Mouse (Mus musculus) brown adipose tissue, adult 24 weeks (tissue): Measurements from ENCODE around the gene Sowaha. TPM values are rescaled to one million over a fixed set of nuclear protein-coding genes. Genes with fewer than 3 reads are reported as not detected.
A peak's percentile ranks its signal among the peaks of the same experiment; 100 is the strongest.

Experiments used
- H3K27ac ChIP-seq: fragments of 200-500 bp; replicated peaks from 2 replicates; pipeline ENCODE4 v1.5.1; 2012; ENCODE audit warnings: low read depth, mild to moderate bottlenecking, low read length
- H3K4me1 ChIP-seq: fragments of 200-500 bp; 2 replicates; pipeline ENCODE4 v1.6.1; 2012; ENCODE audit warnings: low read length, mixed read lengths; ENCODE audit not compliant: control insufficient read depth, insufficient read depth, insufficient read length
- H3K4me3 ChIP-seq: fragments of 200-500 bp; 2 replicates; pipeline ENCODE4 v1.5.1; 2012; ENCODE audit warnings: low read depth, mild to moderate bottlenecking, low read length, moderate library complexity; ENCODE audit not compliant: insufficient read depth
- polyA plus RNA-seq: library from polyadenylated mRNA; stranded (reverse); fragments of >200 nt; gene quantifications from 2 replicates; pipeline ENCODE4 v1.2.4, GENCODE M21; 2012; ENCODE audit not compliant: missing spikeins, insufficient read depth, insufficient read length

Sowaha gene
- polyA plus RNA-seq, 1 experiment: not detected

DNA sequence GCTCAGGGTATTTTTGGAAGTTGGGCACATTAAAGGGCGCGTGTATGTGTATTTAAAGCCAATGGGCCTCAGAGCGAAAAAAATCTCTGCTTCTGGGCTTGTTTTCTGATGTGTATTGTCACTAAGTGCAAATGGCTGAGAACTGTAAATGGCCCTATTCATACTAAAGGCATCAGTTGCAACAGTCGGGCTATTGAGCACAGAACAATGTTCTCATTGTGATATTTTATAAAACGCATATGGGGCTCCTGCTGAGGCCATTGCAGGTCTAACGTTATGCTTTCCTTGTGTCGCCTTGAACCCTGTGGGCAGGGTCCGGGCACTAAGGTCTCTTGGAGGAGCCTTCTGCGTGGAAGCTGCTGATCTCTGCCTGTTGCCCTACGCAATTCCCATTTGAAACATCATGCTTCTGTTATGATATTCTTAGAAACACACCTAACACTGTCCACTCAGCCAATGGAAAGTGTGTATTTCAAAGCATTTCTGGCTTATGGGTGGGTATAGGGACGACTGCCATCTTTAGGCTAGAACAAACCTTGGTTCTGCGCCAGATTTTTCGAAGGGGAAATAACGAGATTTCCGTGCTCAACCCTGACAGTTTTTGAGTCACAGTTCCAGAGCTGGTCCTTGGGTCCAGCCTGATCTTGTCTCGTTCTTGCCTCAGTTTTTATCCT lies 10.6 kb downstream of the Sowaha start:
- Histone ChIP-seq H3K4me3 (no peak overlapping the region), H3K4me1 (no peaks in the 10 kb centered on the region), H3K27ac (no peak overlapping the region)

DNA sequence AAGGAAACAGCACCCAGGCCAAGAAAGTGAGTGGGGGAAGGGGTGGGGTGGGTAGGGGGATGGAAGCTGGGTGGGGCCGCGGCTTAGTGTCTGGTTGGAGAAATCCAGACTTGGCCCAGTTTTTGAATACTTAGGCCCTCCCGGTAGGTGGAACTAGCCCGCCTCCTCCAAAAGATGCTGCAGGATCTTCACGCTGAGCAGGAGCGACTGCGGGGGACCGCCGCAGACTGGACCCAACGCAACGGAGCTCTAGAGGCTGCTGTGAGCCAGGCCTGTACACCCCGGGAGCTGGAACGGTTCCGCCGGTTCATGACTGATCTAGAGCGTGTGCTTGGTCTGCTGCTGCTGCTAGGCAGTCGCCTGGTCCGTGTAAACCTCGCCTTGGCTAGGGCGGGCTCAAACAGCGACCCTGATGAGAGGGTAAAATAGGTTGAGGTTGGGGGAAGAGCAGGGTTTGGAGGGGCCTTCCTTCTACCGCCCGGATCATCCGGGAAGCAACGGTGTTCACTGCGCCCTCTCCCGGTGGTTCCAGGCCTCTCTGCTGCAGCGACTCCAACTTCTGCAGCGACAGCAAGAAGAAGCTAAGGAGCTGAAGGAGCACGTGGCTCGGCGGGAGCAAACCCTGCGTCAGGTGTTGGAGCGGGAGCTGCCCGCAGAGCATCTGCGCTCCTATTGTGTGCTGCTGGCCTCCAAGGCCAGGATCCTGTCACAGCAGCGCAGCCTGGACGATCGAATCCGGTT lies 13.7 kb downstream of the Sowaha start:
- H3K27ac ChIP-seq: no peak overlapping the region
- H3K4me1 ChIP-seq: no peaks in the 10 kb centered on the region
- peak overlapping the region; percentile 48 for H3K4me3 ChIP-seq

DNA sequence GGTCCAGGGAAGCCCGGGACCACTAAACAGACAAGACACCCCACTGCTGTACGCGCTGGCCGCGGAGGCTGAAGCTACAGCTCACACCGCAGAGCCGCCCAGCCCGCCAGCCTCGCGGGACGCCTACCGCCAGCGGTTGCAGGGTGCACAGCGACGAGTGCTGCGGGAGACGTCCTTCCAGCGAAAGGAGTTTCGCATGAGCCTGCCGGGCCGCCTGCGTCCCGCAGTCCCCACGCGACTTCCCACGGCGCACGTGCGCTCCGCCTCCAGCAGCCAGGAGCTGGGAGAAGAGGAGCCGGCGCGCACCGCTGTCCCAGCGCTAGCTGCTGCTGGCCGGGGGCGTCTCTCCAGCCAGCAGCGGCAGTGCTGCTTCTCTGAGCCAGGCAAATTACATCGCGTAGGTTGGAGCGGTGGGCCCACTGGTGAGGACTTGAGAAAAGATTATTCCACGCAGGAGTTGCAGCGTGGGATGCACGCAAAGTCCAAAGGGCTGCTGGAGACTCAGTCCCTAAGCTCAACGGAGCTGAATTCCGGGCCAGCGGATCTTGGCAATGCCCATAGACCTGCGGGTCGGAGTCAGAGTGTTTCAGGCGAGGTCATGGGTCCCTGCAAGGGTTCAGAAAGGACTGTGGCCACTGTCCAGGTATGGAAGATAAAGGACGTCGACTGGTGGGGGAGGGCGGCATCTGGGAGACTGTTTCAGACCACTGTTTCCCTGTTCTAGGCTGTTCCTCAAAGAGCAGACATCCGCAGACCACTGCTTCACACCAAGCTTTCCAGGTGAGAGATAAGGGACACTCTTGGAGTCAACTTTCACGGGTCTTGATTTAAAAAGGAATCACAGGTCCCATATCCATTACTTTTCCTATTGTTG lies 16.3 kb downstream of the Sowaha start:
- H3K27ac ChIP-seq: no peak overlapping the region
- no peaks in the 10 kb centered on the region for H3K4me1 ChIP-seq
- H3K4me3 ChIP-seq: peak overlapping the region; percentile 41

DNA sequence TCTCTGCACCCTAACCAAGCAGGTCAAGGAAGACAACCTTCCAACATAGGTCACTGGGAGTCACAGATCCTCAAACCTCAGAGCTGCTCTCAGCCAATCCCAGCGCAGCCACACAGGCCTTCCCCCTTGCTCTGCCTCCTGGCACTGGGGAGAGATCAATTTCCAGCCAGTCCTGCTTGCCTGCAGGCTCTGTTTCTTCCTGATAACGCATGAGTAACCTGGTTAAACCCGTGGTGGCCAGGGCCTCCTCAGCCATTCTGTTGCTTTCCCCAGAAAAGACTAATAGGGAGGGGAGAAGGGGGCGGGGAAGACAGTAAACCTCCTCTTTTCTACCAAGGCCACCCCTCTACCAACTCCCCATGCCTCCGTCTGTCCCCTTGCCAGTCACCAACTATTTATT lies 18.3 kb downstream of the Sowaha start:
- Histone ChIP-seq H3K4me1 (no peaks in the 10 kb centered on the region), H3K27ac (no peak overlapping the region), H3K4me3 (no peak overlapping the region)

DNA sequence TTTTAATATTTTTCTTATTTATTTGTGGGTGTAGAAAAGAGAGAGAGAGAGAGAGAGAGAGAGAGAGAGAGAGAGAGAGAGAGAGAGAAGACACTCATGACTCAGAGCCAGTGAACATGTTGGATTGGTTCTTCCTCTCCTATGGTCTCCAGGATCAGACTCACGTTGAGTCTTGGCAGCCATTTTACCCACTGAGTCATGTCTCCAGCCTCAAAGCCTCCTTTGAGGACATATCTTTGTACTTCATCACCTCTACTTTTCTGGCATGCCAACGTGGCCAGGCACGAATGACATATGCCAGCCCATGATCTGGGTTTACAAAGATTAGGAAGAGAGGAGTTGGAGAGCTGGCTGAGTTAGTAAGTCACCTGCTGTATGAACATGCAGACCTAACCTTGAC lies 19.9 kb downstream of the Sowaha start:
- no peak overlapping the region for H3K27ac ChIP-seq
- no peaks in the 10 kb centered on the region for H3K4me1 ChIP-seq
- no peak overlapping the region for H3K4me3 ChIP-seq

DNA sequence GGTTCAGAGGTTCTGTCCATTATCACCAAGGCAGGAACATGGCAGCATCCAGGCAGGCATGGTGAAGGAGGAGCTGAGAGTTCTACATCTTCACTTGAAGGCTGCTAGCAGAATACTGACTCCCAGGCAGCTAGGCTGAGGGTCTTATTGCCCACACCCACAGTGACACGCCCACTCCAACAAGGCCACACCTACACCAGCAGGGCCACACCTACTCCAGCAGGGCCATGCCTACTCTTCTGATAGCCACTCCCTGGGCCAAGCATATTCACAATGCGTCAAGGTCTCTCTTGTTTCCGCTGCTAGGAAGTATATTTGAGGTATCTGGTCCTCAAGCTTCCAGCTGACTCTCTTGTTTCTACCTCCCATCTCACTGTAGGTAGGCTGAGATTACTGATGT lies 21.1 kb downstream of the Sowaha start:
- Histone ChIP-seq H3K27ac (no peak overlapping the region), H3K4me3 (no peak overlapping the region), H3K4me1 (no peaks in the 10 kb centered on the region)

DNA sequence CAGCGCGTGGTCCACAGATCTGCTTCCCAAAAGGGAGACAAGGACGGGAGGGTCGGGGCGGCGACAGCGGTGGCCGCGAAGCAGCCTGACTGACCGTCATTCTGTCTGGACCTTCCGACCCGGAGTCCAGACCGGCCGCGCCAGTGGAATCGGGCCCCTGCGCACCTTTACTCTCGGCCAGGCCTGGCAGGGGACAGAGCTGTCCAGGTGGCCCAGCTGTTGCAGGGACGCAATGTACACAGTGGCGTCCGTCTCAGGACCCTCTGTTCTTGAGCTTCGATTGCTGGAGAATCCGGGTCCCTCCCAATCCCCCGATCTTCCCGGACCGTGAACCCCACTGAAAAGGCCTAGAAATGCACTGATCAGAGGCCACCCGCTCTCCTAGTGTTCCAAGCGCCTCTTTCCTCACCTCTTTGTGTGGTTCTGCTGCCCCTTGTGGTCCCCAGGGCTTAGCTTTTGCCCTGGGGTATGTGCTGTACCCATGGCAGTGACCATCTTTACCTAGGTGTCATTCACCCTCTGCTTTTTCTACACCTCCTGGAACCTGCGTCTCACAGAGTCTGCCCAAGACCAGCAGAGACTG lies 22.6 kb downstream of the Sowaha start:
- Histone ChIP-seq H3K4me3 (peak overlapping the region; percentile 71), H3K4me1 (no peaks in the 10 kb centered on the region), H3K27ac (no peak overlapping the region)

DNA sequence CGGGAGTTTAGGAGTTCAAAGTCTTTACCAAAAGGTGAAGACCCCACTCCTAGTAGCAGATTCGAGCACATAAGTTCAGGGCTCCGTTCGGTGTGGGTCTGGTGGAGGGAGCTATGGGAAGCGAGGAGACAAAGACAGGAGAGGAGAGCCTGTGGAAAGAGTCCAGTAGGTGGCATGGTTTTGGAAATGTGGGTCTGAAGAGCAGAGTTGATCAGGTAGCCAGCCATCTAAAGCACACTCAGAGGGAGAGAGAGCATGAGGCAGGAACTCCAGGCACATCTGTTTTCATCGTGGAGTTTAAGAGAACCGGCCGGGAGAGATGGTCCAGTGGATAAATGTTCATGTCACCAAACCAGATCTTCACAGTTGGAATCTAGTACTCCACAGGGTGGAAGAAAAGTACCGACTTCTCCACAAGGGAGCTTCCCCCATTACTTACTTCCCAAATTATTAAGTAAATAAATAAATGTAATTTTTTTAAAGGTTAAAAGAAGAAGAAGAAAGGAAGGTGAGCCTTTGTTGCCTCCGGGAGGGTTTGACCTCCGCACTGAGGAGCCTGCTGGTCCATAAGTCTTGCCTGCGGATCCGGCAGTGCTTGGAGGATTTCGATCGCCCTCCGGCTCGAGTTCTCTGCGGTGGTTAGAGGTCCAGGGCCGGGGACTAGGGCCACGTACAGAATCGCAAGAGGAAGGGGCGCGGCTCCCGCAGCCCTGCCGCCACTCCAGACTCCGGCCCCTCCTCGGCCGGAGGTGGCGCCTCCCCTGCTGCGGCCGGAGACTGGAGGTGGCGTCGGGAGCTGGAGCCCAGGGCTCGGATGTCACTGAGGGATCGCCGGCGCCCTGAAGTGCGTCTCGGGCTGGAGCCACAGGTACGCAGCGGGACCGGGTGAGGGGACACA lies 23.4 kb downstream of the Sowaha start, which contains the start of the genes Gm10447 and Shroom1:
Gene Gm10447 (minus strand): TSS at position 637 of the 898 bp plus-strand sequence.
Gene Shroom1 (plus strand): TSS at position 732 of the 898 bp plus-strand sequence.
- Histone ChIP-seq H3K27ac (no peak within 1 kb of the TSS), H3K4me1 (no peaks in the 10 kb centered on the region), H3K4me3 (peak within 1 kb of the TSS; percentile 71)

DNA sequence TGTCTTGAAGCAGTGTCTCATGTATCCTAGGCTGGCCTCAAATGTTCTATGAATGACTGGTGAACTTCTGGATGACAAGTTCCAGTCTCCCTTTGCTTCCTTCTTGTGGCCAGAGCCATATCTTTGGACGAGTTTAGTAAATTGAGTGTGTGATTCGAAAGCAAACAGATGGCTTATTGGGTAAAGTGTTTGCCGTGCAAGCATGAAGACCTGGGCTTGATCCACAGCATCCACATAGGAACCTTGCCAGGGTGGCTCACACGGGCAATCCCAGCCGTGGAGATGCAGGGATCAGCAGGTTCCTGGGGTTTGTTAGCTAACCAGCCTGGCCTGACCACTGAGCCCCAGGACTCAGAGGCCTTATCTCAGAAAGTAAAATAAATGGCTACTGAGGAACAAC lies 27.0 kb downstream of the Sowaha start:
- no peaks in the 10 kb centered on the region; the same call in none of the 2 replicates for H3K4me1 ChIP-seq
- H3K4me3 ChIP-seq: no peak overlapping the region
- H3K27ac ChIP-seq: no peak overlapping the region

DNA sequence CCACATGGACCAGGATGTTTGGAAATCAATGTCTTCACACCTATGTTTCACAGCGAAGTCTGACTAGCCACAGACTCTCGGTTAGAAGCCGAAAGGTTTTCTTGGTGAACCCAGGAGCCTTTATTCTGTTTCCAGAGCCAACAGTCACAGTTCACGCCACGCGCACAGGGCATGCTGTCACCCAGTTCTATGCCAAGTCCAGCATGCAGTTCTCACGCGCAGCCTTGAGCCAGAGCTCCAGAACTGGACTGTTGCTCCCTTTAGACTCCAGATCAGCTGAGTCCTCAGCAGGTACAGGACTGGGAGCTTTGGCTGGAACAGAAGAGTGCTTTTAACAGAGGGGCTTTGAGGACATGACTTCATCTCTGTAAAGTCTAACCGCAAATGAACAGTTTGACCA lies 27.7 kb downstream of the Sowaha start:
- Histone ChIP-seq H3K4me1 (no peaks in the 10 kb centered on the region; the same call in none of the 2 replicates), H3K27ac (no peak overlapping the region), H3K4me3 (no peak overlapping the region)

DNA sequence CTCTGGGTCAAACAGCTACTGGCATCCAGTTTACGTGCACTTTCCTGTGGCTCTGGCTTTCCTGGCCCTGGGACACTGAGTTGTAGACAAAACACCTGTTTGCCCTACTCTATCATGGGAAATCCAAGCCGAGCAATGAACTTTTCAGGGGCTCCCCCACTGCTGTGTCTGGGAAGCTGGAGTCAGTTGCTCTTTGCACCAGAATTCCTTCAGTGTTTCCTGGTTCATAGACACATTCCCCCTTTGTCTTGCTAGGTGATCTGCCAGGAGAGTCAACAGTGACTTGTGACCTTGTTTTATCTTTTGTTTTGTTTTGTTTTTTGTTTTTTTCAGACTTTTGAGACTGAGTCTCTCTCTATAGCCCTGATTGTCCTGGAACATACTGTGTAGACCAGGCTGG lies 28.7 kb downstream of the Sowaha start:
- no peaks in the 10 kb centered on the region; the same call in none of the 2 replicates for H3K4me1 ChIP-seq
- H3K27ac ChIP-seq: no peak overlapping the region
- H3K4me3 ChIP-seq: no peak overlapping the region

DNA sequence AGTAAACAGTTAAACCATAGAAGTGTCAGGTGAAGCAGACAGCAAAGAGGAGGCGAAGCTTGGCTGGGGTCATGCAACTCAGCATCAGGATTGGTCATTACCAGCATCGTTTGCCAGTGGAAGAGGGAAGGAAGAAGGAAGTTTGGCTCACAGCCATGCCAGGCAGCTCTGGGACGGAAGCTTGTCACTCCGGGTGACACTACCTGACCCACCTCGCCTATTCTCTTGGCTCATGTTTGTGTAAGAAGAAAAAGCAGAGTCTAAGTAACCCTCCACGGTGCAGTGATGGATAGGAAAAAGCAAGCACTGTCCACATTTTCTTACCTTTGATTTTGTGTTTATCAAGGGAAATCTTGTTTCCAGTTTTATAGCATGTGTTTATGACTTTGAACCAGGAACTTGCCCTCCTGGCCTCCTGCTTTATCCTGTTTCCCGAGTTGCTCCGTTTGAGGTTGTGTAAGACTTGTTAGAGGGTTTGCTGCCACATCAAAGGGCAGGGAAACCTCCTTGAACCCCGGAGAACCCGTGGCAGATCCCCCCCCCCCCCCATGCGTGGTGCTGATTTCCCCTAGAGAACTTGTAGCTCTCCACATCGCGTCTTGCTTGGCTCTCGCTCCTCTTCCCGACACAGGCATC lies 29.9 kb downstream of the Sowaha start:
- Histone ChIP-seq H3K4me1 (no peaks in the 10 kb centered on the region; the same call in none of the 2 replicates), H3K27ac (no peak overlapping the region), H3K4me3 (no peak overlapping the region)

DNA sequence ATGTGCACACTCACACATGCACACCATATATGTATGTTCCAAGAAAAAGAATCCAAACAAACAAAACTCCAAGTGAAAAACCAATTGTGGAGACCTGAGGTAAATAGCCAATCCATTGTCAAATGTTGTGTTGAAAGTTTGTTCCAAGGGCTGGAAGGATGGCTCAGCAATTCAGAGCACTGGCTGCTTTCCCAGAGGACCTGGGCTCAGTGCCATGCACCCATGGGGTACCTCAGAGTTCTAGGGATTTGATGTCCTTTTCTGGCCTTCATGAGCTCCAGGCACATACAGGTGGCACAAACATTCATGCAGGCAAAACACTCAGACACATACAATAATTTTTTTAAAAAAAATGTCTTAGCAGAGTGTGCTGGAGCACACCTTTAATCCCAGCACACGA lies 31.5 kb downstream of the Sowaha start:
- Histone ChIP-seq H3K27ac (no peak overlapping the region), H3K4me1 (no peaks in the 10 kb centered on the region; the same call in none of the 2 replicates), H3K4me3 (no peak overlapping the region)

DNA sequence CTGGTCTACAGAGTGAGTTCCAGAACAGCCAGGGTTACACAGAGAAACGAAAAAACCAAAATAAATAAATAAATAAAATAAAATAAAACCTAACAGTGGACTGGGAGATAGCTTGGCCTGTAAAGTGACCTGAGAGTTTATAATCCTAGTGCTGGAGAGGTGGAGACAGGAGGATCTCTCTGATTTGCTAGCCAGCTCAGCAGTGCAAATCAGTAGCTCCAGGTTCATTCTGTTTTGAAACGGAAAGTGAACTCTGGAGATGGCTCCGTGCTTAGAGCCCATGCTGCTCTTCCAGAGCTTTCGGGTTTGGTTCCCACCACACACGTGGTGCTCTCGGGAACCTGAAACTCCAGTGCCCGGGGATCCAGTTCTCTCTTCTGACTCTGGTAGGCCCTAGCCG lies 32.1 kb downstream of the Sowaha start:
- Histone ChIP-seq H3K4me1 (no peaks in the 10 kb centered on the region; the same call in none of the 2 replicates), H3K27ac (no peak overlapping the region), H3K4me3 (no peak overlapping the region)
